Mouse (Mus musculus): ENCODE data around the gene Atmin.

Gene Atmin

GRCm38 (mm10) chr8:116951778-116952177 is 8.6 kb downstream of the Atmin start:
- no peak for DNase-seq

DNA sequence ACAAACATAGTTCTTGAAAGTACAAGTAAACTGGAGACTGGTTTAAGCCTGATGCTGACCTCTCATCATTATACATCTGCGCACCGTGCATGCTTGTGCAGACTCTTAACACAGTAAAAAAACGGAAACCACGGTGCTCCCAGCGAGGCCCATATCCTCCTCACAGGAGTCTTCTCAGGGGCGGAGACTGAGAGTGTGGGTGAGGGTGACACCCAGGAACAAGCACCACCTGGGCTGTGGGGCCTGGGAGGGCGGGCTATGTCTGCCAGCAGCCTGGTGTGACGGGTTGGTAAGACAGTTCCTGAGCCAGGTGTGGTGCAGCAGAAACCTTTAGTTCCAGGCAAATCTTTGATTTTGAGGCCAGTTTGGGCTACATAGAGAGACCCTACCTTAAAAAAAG is 9.2 kb downstream of the Atmin start:
- no peak for DNase-seq

DNA sequence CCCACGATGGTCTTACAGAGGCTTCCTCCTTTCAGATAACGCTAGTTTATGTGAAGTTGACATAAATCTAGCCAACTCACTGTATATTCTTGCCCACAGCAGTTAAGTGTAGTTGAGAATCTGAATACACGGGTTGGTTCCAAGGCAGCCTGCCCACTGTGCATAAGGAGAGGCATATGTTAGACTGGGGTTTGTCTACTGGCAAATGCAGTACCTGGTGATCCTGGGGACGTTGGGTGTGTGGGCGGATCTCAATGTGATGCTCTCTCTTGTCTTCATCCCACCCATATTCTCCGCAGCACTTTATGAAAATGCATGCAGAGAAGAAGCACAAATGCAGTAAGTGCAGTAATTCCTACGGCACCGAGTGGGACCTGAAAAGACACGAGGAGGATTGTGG is 11.2 kb downstream of the Atmin start:
- DNase-seq = no peak

- DNase-seq = no peak
These were observed 26.3 kb downstream of the Atmin start for GRCm38 (mm10) chr8:116969531-116969930.

GRCm38 (mm10) chr8:116975066-116975465 is 31.9 kb downstream of the Atmin start:
- DNase-seq = no peak

GRCm38 (mm10) chr8:116975606-116976005 is 32.4 kb downstream of the Atmin start:
- no peak for DNase-seq

DNA sequence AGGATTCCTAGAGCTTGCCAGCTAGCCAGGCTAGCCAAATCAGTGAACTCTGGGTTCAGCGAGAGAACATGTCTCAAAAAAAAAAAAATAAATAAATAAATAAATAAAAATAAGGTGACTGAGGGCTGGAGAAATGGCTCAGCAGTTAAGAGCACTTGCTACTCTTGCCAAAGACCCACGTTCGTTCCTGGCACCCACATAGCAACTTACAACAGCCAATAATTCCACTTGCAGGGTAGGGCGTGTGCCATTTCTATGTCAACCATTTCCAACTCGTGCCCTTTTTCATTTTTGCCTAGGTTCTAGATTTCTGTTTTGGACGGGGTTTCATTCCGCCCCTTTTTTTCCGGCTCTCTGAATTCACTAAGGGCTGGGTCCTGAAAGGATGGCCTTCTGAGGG is 34.9 kb downstream of the Atmin start:
- no peak for DNase-seq

DNA sequence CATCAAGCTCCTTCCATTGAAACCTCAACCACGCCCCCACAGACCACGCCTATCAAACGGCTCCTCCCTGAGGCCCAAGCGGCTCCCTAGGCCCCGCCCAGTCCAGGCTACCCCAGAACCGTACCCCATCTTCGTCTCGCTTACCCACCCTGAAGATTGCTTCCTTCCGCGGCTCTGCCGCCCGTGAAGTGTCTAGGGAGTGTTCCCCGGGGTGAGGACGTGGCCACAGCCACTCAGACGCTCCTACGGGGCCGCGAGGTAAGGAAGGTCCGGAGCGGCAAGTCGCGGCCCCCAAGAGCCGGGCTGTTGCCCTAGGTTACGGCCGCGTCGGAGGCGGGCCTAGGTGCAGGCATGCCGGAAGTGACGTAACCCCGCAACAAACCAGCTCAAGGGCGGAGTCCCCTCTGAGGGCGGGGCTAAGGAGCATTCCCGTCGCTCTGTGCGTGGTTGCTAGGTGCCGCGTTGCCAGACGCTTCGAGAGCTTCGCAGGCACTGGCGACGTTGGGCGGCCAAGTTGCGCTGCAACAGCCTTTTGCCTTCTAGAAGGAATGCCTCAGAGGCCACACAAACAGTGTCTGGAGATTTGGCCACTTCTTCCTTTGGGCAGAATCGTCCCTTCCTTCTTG is 35.6 kb downstream of the Atmin start, which contains the start of gene 1700030J22Rik:
TSS of gene 1700030J22Rik (minus strand) at position 329 of the 626 bp plus-strand sequence.
- peak; percentile 100 for DNase-seq

DNA sequence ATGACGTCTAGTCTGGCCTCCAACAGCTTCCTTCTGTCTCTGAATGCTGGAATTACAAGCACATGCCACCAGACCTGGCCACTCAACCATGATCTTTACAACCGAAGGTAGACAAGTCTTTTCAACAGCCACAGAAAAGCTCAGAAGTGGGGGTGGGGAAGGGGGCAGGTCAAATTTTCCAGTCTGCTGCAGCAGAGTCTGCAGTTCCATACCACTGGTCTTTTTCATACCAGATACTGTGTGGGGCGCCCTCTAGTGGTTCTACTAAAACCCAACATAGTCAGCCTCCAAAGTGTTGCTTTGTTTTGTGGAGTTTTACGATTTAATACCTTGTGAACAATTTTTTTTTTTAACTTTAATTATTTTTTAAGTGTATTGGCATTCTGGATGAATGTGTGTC is 36.9 kb downstream of the Atmin start:
- DNase-seq = peak; percentile 79 to 81

DNA sequence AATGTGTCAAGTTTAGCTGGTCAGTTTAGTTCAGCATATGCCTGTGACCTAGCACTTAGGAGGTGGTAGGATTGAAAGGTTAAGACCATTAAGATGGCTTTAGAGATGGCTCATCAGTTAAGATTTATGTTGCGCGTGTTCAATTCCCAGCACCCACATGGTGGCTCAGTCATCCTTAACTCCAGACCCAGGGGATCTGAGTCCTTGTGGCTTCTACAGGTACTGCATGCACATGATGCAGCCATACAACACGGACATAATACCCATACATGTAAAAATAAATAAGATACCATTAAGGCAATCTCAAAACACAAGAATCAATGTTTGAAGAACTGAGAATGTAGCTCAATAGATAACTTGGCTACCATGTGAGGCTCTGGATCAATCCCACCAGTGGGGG is 46.6 kb downstream of the Atmin start:
- DNase-seq = peak in 1 of 2 experiments; percentile 14

GRCm38 (mm10) chr8:116991241-116991640 is 48.0 kb downstream of the Atmin start:
- DNase-seq = no peak

DNA sequence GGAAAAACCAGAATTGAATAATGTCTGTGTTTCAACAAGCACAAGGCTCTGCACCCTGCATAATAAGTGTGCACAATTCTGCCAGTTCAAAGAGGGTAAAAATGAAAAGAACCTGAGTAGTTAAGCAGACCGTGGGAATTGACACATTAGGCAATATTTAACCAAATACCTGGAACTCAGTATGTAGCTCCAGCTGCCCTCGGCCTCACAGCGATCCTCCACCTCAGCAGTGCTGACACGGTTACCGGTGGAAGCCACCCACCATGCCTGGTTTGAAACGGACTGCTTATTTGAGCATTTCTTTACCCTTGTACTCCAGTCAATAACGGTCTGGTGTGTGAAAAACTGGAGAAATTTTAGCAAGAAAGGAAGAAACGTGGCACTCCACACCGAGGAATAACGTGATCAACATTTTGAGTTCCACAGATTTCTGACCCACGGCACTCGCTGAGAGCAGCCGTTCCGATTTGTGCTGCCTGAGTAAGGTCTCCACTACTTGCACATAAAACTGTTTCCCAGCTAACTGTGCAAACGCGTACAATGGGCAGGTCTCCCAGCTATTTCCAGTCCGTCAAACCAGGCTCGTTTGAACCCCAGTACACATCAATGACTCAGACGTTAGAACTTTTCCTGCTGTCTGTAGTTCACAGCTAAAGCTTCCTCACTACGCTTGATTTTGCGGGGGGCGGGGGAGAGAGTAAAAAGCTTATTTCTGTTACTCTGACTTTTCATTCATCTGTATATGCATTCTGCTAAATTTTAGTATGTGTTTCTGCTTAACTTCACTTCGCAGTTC is 49.2 kb downstream of the Atmin start:
- DNase-seq = peak; percentile 6 to 13

DNA sequence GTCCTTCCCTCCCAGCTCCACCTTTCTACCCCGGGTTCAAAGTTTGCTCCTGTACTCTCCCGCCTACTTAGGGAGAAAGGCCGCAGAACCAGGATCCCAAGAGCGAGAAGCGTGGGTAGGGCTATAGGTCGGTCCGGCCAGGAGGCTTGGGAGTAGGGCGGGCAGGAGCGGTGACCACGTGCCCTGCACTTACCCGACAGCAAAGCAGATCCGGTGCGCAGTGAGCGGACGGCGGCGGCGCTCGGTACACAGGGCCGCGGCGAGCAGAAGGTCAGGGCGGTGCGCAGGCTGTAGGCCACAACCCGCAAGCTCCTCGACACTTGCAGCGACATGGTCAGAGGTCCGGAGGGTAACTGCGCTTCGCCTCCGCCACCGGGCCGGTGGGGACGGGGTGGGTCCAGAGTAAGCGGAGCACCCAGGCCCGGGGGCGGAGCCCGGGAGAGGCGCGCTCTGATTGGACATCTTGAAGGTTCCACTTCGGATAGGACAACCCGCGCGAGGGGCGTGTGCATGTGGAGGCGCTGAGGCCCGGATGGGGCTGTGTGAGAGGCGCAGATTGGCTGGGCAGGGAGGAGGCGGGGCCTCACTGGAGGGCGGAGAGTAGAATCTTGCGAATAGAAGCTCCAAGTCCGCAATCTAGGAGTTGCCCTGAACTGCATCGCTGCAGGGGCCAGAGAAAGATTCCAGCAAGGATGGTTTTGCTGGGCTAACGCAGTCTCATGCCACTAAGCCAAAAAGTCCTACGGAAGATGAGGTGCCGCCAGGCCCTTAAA is 50.1 kb downstream of the Atmin start, which contains the start of gene Gcsh:
TSS of gene Gcsh (minus strand) at position 443 of the 773 bp plus-strand sequence.
- peak; percentile 97 to 98 for DNase-seq

DNA sequence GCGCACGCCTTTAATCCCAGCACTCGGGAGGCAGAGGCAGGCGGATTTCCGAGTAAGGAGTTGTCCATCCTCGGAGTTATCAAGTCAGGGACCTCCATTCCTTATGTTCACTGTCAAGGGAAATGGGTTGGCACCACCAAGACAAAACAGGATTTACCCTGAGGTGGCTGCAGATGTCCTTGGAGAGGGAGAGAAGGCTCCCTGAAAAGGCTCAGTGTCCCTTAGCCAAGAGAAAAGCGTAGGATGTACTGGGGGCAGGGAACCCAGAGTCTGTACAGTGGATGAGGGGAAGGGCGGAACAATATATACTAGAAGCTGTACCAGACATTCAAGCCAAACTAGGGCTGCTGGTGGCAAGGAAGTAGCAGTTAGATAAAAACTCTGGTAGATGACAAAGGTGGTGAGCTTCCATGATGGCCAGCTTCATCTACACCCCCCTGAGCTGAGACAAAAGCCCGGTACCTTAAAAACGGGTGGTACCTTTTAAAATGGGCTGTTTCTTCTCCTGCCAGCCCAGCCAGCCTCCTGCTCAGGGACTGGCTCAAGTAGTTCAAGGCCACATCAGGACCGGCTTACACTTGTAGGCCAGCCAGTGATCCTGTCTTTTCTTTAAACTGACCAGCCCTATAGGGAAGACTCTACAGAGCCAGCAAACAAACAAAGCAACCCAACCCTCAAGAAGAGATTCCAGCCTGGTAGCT is 51.0 kb downstream of the Atmin start:
- no peak for DNase-seq

All from B cell, adult 2 months (primary cell).